Mouse (Mus musculus): ENCODE measurements around the gene Cdk5rap3.

The Cdk5rap3 gene

DNA sequence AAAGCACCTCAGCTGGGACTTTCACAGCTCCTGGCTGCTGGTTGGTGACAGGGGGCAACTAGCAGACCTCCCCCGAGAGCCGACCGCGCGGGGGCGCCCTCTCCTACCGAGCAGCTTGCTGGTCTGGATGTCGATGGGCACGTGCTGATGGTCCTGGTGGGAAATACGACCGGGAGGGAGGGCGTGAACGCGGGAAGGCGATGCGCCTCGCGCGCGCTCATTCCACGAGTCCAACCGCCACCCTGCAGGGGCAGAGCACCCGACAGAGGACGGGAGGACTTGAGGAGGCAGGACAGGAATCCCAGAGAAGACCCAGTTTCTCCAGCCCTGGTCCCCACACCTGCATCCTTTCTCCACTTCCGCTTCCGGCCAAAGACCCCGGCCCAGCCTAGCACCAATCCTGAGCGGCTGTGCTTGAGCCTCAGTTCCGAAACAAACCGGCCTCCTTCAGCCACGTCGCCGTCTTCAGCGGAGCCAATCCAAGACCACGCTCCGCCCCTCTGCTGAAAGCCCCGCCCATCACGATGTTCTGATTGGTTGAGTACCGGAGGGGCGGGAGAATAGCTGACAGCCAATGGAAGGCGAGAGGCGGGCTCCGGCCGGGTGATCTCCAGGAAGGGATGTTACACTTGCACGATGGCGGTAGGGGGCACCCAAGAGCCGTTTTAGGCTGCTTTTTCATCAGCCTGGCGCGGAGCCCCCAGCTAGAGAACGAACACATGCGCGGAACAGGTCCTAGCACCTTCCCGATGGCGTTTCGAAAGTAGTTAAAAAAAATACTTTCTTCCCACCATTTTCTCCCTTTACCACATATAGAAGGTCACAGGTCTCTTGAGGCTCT is at the start of gene Cdk5rap3:
Gene Cdk5rap3 (minus strand): TSS at position 453 of the 841 bp plus-strand sequence.
- peak; percentile 95 for DNase-seq (ENCODE audit: extremely low spot score, low read depth, low spot score)

DNA sequence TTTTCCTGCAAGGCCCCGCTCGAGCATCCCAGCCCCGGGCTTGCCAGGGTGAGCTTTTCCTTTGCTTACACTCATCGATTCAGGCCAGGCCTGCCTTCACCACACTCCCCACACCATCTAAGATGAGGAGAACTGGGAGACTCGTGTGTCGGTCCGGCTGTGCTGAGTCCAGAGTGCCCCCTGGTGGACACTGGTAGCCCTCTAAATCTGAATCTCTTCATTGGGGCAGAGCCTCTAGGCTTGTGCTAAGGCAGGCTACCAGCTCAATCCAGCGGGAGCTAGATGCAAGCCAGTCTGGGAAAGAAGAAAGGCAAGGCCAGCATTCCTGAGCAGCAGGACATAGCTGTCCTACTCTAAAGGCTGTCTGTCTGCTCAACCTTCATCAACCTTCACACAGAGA is 47.3 kb upstream of the Cdk5rap3 start:
- DNase-seq (ENCODE audit: extremely low spot score, low read depth, low spot score), result no peak

DNA sequence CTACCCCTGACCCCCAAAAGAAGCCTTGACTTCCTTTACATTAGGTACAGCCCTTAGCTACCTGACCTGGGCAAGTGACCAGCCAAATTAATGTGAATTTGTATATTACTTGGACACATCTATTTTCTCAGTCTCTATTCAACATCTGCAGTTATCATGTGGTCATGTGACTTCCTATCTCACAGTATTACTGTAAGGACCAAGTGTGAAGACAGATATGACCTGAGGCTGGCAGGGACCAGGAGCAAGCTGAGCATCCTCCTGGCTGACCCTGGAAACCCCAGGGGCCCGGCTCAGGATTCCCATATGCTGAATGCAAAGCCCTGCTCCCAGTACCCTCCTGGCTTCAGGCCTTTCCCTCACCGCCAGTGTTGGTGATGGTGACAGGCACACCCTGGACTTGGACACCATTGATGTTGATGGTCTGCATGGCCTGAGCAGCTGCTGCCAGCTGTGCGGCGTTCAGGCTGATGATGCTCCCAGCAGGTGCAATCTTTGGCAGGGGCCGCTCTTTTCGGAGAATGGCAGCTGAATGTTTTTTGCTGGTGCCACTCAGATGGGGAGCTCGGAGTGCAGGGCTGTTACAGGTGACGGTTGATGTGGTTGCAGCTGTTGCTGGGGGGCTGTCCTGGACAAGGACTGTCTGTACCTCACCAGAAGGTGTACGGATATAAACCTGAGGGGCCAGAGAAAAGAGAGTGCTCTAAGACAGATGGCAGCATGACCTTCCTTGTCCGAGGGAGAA is 40.9 kb upstream of the Cdk5rap3 start:
- no peak for DNase-seq (ENCODE audit: extremely low spot score, low read depth, low spot score)

DNA sequence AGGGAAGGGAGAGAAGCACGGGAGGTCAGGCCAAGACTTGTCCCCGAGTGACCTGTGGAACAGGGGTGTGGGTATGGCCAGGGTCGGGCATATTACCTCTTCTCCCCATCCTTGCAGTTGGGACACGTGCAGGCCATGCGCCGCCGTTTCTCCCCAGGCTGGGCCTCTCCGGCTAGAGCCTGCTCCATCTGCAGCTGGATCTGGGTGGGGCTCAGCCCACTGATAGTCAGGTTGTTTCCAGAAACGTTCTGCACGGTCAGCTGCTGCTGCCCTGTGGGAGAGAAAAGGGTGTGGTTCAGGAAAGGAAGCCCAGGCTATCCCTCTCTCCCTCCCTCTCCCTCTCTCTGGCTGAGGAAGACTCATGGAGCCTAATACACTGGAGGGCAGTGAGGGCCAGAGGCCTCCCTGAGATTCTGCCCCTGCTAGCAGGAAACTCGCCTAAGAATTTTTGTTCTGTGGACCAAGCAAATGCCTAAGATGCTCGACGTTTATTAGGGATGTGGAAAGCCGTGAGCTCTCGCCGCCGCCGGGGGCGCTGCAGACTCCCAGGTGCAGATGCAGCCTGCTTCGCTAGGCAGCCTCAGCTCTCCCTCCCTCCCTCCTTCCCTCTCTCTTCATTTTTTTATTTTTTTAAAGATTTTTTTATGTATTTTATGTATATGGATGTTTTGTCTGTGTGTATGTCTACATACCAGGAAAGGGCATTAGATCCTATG is 39.9 kb upstream of the Cdk5rap3 start:
- no peak for DNase-seq (ENCODE audit: extremely low spot score, low read depth, low spot score)

DNA sequence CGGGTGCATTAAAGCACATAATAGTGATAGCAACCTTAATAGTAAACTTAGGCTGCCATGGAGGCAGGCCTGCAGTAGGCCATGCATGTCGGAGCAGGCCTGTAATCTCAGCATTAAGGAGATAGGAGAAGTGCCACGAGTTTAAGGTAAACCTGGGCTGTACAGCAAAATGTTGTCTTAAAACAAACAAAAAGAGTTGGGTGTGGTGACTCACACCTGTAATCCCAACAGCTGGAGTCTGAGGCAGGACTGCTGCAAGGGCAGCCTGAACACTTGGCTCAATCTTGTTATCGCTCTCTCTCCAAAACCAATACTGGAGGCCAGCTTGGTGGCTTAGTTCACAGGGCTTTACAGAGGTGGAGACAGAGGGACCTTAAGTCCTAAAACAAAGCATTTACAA is 38.8 kb upstream of the Cdk5rap3 start:
- DNase-seq (ENCODE audit: extremely low spot score, low read depth, low spot score), result no peak

DNA sequence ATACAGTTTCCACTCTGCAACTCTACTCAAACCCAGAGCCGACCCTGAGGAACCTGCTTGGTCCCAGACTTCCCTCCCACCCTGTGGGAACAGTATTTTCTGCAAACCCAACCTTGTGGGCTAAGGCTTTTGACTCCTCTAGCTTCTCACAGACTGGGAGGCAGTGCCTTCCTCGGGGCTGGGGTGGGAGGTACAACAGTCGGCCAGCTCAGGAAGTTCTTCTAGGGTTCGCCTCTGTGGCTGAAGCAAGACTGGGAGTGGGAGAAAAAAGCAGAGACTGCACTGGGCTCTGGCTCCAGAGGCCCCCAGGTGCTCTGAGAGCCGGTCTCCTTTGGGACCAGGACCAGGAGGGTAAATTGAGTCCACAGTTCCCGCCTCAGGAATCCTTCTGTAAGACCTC is 36.6 kb upstream of the Cdk5rap3 start:
- no peak for DNase-seq (ENCODE audit: extremely low spot score, low read depth, low spot score)

DNA sequence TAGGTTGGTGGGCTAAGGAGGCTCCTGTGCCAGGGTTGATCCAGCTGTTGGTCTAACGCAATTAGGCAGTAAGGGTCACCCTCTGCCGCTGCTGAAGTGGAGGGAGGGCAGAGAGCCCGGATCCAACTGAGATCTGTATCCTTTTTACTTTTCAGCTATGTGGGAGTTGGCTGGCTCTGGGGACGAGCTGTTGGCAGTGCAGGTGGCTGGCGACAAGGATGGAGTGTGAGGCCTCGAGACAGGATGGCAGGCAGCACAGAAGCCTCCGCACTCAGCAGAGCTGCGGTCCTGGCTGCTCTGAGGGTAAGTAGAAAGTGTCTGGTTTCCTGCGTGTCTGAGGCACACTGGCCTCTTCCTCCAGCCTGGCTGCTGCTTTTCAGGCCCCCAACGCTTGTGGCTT is 36.1 kb upstream of the Cdk5rap3 start:
- no peak for DNase-seq (ENCODE audit: extremely low spot score, low read depth, low spot score)

DNA sequence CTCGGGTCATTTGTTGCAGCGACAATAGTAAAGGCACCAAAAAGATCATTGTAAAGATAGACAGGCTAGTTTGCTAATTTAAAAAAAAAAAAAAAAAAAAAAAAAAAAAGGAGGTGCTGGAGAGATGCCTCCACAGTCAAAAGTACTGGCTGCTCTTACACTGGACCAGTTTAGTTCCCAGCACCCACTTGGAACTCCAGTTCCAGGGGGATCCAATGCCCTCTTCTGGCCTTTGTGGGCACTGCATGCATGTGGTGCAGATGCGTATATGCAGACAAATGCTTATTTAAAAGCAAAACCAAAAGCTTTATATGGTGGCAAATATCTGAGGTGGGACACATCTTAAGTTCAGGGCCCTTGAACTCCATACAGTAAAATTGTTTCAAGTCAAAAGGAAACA is 34.5 kb upstream of the Cdk5rap3 start:
- no peak for DNase-seq (ENCODE audit: extremely low spot score, low read depth, low spot score)

DNA sequence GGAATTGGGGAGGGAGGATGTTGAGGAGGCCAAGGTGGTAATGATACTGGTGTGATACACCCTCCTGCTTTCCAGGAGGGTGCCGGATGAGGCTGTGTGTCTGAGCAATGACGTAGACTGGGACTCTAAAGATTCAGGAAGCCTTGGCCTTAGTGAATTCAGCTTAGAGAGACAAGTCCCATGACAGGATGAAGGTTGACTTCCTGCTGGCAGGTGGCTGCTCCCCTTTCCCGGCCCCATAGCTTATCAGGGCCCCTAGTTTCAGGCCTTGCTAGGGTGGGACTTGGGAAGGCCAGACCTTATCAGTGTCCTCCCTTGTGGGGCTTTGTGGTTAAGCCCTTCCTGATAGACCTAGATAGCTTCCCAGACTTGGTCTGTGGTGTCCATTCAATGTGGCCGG is 31.6 kb upstream of the Cdk5rap3 start:
- DNase-seq (ENCODE audit: extremely low spot score, low read depth, low spot score), result no peak

DNA sequence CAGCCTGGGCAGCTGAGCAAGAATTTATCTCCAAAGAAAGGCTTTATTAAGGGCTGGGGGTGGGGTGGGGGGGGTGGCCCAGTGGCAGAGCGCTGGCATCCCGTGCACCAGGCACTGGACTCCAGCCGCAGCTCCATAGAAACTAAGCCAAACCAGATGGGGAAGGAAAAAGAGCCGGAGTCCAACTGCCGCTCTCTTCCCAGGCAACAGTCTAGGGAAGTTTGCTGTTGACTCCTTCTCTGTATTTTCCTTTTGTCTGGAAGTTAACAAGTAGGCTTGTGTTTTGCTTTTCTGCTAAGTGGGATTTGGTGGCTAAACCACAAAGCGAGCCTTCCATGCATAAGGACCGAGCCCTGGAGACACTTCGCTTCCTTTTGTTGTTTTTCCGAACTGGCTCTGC is 30.2 kb upstream of the Cdk5rap3 start:
- DNase-seq (ENCODE audit: extremely low spot score, low read depth, low spot score), result no peak

DNA sequence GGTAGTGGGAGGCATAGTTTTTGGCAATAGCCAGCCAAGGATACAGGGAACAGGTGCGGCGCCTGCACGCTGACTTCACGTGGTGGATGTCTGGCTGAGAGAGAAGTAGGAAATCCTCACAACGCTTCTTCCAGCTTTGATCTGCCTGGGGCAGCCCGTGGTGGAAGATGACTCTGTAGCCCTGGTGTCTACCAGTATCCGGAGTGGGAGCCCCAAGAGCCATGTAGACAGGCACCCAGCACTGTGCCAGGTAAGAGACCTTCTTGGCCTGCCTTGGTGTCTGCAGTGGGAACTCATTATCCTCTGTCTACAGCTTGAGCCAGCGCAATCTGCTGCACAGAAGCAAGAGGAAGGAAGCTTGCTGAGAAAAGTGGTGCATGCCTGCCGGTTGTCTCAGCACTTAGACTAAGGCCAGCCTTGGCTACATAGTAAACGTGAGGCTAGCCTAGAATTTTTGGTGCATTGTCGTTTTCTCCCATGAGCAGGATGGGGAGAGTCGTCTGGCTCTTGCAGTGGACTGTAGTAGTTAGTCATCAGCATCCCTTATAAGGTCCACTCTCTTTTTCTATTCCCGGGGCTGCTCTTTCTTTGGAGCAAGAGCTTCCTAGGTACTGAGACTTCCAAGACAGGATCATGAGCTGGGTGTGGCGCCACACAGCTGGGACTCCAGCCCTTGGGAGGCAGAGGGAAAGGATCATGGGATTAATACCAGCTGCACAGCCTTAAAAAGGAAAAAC is 28.7 kb upstream of the Cdk5rap3 start:
- no peak for DNase-seq (ENCODE audit: extremely low spot score, low read depth, low spot score)

DNA sequence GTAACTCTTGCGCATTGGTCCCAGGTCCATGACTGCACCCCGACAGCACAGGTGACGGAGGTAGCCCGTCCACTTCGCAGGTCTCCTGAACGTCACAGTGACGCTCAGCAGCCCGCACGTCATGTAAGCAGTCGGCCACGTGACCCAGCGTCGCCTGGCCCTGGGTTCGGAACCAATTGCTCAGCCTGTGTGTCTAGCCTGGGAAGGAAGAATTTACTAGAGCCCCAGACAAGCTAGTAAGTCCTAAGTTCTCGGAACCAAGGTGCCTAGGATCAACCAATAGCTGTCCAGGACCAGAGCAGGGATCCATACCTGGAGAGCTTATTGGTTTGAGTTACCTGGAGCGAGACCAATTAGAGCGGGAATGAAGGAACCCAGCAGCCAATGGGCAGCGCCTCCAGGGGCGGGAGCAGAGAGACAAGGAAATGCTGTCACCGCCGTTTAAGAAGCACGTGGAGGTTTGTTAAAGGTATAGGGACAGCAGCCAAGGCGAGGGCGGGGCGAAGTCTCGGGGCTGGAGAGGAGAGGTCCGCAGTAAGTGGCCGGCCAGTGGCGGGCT is 27.5 kb upstream of the Cdk5rap3 start, which contains the start of gene Pnpo:
Gene Pnpo (minus strand): TSS at position 241 of the 559 bp plus-strand sequence.
- DNase-seq (ENCODE audit: extremely low spot score, low read depth, low spot score), result peak; percentile 91

DNA sequence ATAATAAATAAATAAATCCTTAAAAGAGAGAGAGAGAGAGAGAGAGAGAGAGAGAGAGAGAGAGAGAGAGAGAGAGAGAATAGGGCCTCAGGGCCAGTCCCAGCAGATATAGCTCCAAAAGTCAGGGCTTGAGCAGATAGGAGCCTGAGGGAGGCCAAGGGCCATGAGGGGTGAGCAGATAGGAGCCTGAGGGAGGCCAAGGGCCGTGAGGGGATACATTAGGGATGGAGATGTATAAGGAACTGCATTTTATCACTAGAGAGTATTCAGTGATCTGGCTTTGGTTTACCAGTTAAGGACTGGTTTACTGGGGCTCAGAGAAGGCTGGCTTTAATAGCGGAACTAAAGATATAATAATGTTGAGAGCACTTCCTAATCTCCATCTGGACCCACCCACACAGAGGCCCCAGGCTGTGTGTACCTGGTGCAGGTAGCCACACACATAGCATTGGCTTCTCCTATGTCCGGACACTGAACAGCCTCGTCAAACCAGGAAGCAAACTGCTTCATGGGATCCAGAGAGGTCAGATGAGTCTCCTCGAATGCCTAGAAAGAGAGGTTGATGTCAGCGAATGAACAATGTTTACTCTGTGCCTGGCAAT is 25.8 kb upstream of the Cdk5rap3 start:
- no peak for DNase-seq (ENCODE audit: extremely low spot score, low read depth, low spot score)

DNA sequence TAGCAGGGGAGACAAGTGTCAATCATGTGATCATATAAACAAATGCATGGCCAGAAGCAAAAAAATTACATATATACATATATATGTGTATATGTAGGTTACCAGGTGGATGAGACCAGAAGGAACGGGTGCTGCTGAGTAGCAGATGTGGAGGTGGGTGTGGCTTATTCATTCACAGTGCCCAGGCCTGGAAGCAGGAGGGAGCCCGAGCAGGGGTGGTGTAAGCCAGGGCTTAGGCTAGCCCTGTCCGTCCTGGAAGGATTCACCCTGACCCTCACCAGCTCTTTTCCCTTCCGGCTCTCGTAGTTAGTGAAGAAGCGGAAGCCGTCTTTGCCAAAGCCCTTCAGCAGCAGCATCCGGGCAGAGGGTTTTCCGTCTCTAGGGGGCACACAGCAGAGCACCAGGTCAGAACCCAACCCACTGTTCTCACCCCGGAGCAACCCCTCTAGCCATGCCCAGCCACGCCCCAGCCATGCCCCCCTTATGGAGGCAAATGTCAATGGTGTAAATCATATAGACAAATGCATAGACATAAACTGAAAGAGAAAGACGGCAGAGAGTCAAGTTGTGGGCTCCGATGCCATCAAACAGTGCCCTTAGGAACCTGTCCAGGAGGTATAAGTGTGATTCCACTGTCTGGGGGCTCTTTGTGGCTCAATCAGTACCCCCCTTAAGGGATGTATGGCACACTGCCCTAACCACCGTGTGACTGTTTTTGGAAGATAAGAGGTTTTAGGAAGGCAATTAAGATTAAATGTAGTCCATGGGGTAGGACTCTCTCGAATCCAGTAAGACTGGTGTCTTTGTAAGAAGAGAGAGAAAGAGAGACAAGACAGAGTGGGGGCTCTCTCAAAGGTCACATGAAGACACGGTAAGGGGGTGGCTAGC is 24.5 kb upstream of the Cdk5rap3 start:
- no peak for DNase-seq (ENCODE audit: extremely low spot score, low read depth, low spot score)

DNA sequence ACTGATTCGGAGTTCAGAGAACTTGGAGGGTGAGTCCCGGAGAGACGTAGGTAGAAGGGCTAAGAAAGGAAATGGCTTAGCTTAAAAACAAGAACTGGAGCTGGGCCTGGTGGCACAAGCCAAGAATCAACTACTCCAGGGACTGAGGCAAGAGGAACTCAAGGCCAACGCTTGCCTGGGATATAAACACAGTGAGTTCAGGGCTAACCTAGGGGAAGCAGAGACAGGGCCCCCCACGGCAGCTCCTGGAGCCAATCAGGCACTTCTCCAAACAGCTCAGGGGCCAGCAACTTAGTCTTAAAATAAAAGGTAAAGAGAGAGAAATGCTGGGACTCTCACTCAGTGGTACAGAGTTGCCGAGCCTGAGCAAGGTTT is 22.1 kb upstream of the Cdk5rap3 start:
- no peak for DNase-seq (ENCODE audit: extremely low spot score, low read depth, low spot score)

DNA sequence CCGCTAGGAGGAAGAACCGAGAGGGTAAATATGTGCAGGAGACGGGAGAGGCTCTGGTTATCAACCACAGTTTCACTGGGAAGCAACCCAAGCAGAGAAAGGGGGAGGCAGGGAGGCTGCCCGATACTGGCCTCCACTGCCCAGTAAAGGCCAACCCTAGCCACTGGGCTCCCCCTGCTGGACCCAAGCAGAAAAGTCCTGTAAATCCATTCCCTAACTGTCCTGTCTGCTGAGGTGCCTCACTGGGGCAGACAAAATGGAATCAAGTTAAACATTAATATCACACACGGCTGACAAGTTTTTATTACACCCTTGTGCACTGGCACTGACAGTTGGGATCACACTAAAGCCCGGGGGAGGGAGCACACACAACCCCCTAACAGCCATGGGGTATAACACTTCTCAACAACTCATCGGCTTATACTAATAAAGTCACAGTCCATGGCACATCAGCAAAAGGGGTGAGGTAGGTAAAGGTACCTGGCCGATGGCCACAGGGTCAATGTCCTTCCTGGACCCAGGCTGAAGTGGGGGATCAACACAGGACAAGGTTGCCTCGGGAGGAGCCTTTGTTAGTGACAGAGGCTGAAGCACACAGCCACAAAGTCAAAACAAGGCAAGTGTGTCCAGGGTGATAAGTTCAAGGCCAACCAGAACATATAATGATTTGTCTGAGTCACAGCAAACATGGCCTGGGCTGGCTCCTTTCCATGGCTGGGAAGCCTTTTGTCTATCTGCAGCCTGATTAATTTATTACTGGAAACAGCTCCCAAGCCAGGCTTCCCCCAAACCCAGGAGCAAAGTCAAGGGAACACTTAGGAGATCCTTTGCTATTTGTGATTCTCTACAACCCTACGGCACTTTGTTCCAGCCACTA is 21.5 kb upstream of the Cdk5rap3 start:
- no peak for DNase-seq (ENCODE audit: extremely low spot score, low read depth, low spot score)

DNA sequence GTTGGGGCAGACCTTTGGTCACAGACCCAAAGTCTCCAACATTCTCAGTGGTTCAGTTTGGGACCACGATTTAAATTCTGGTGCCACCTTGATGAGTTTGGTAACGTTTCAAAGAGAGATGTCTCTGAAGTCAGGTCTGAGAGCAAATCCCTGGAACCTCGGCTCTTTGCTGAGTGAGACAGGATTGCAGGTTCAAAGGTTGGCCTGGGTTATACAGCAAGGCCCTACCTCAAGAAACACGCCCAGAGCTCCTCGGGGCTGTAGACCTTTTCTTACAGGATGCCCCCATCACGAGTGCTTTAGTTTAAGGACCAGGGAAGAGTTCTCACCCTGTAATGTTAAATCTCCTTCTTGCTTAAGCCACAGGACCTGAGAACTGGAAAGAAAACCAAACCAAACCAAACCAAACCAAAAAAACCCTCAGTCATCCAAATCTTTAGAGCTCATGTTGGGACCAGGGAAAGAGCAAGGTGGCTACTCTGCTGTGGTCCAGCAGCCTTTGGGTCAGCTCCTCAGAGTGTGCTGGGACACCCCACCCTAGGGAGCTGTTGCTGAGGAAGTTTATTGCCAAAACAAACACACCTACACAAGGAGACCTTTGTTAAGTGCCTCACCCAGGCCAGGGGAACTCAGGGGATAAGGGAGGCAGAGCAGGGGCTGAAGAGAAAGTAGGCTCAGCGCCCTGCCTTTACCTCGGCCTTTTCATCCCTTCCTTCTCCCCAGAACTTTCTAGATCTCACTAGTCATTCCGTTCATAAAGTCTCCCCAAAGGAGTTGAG is 19.8 kb upstream of the Cdk5rap3 start:
- DNase-seq (ENCODE audit: extremely low spot score, low read depth, low spot score), result no peak

All from hindlimb bud, embryonic 11.5 days (tissue).